Mouse (Mus musculus) CH12.LX (cell line): ENCODE measurements around the gene Mrps14. TPM values are rescaled to one million over a fixed set of nuclear protein-coding genes. Genes with fewer than 3 reads are reported as not detected.

Source experiments
- DNase-seq: peaks from one replicate; pipeline ENCODE4 v3.0.0-alpha.2; 2013; ENCODE audit errors: extremely low read depth
- H3K27ac ChIP-seq: 2 replicates; pipeline ENCODE4 v1.5.1; 2012; ENCODE audit warnings: low read depth, mild to moderate bottlenecking, control low read depth, moderate library complexity; ENCODE audit not compliant: insufficient read depth
- H3K27me3 ChIP-seq: replicated peaks from 2 replicates; pipeline ENCODE3; 2012; ENCODE audit warnings: inconsistent platforms
- H3K36me3 ChIP-seq, 2 experiments: replicated peaks in 1 of 2; 2 replicates each; pipeline versions ENCODE3 to v1.6.1; 2012; ENCODE audit warnings: inconsistent platforms in 1 of 2, low read length in 1 of 2, mild to moderate bottlenecking in 1 of 2, mixed read lengths in 1 of 2, moderate library complexity in 1 of 2; ENCODE audit not compliant: control insufficient read depth in 1 of 2, insufficient read depth in 1 of 2
- H3K4me1 ChIP-seq, 2 experiments: 2 replicates each; pipeline ENCODE4 v1.6.1; 2012; ENCODE audit warnings: inconsistent platforms in 1 of 2, moderate library complexity in 1 of 2; ENCODE audit not compliant: insufficient read depth in 2 of 2, control insufficient read depth in 1 of 2
- H3K4me2 ChIP-seq: 2 replicates; pipeline ENCODE4 v1.6.1; 2012; ENCODE audit warnings: low read depth, mild to moderate bottlenecking, control low read depth; ENCODE audit not compliant: poor library complexity, insufficient read depth, severe bottlenecking
- H3K4me3 ChIP-seq, 3 experiments: fragments of 150-350 bp in 1 of 3; sonication (generic) in 1 of 3; replicated peaks in 1 of 3; 2 replicates each; pipeline versions ENCODE3 to v1.5.1; 2011 to 2012; ENCODE audit warnings: low read depth in 2 of 3, low read length in 2 of 3, mild to moderate bottlenecking in 2 of 3, moderate library complexity in 2 of 3, control low read depth in 1 of 3, improper control_type of control experiment in 1 of 3, inconsistent platforms in 1 of 3, mixed read lengths in 1 of 3; ENCODE audit not compliant: poor library complexity in 1 of 3
- H3K79me2 ChIP-seq: replicated peaks from 2 replicates; pipeline ENCODE4 v1.6.1; 2012; ENCODE audit warnings: mild to moderate bottlenecking, moderate library complexity; ENCODE audit not compliant: control insufficient read depth, poor library complexity, insufficient read depth, severe bottlenecking; ENCODE audit errors: extremely low read depth
- H3K9ac ChIP-seq: 2 replicates; pipeline ENCODE4 v1.6.1; 2012; ENCODE audit warnings: low read depth, mild to moderate bottlenecking, control low read depth, moderate library complexity; ENCODE audit not compliant: insufficient read depth
- H3K9me3 ChIP-seq: replicated peaks from 2 replicates; pipeline ENCODE3; 2012; ENCODE audit warnings: low read length, inconsistent platforms, mixed read lengths
- BHLHE40 ChIP-seq: IDR thresholded peaks from 2 replicates; pipeline ENCODE4 v1.6.1; 2011; ENCODE audit warnings: mild to moderate bottlenecking, low read depth, low read length, improper control_type of control experiment
- CHD1 ChIP-seq: IDR thresholded peaks from 2 replicates; pipeline ENCODE4 v1.6.1; 2012; ENCODE audit warnings: low read depth, low read length, improper control_type of control experiment, inconsistent platforms
- CHD2 ChIP-seq: IDR thresholded peaks from 2 replicates; pipeline ENCODE4 v1.6.1; 2011; ENCODE audit warnings: low read length, improper control_type of control experiment
- CTCF ChIP-seq, 2 experiments: IDR thresholded peaks in 1 of 2; conservative IDR thresholded peaks in 1 of 2; 2 replicates each; pipeline ENCODE4 v1.5.1; 2011 to 2012; ENCODE audit warnings: low read depth in 2 of 2, low read length in 2 of 2, improper control_type of control experiment in 1 of 2, inconsistent platforms in 1 of 2, mild to moderate bottlenecking in 1 of 2, moderate library complexity in 1 of 2
- EP300 ChIP-seq: IDR thresholded peaks from 2 replicates; pipeline ENCODE4 v1.6.1; 2011; ENCODE audit warnings: low read length, improper control_type of control experiment
- GABPA ChIP-seq: IDR thresholded peaks from 2 replicates; pipeline ENCODE4 v1.6.1; 2012; ENCODE audit warnings: low read depth, low read length, improper control_type of control experiment, inconsistent platforms; ENCODE audit not compliant: insufficient replicate concordance
- HCFC1 ChIP-seq: IDR thresholded peaks from 2 replicates; pipeline ENCODE4 v1.6.1; 2012; ENCODE audit warnings: low read depth, mild to moderate bottlenecking, inconsistent platforms, low read length, improper control_type of control experiment
- IRF4 ChIP-seq: IDR thresholded peaks from 2 replicates; pipeline ENCODE4 v1.6.1; 2014; ENCODE audit warnings: low read depth, mild to moderate bottlenecking, inconsistent platforms, low read length, improper control_type of control experiment
- JUN ChIP-seq: IDR thresholded peaks from 2 replicates; pipeline ENCODE4 v1.6.1; 2011; ENCODE audit warnings: low read depth, mild to moderate bottlenecking, low read length, improper control_type of control experiment, moderate library complexity; ENCODE audit not compliant: insufficient read depth
- JUND ChIP-seq: conservative IDR thresholded peaks from 2 replicates; pipeline ENCODE4 v1.6.1; 2011; ENCODE audit warnings: low read depth, low read length, improper control_type of control experiment
- KAT2A ChIP-seq: IDR thresholded peaks from 2 replicates; pipeline ENCODE4 v1.6.1; 2012; ENCODE audit warnings: low read length, improper control_type of control experiment, inconsistent platforms; ENCODE audit not compliant: insufficient replicate concordance
- MAFK ChIP-seq: IDR thresholded peaks from 2 replicates; pipeline ENCODE4 v1.6.1; 2011; ENCODE audit warnings: low read length, improper control_type of control experiment; ENCODE audit not compliant: insufficient replicate concordance
- MAX ChIP-seq: IDR thresholded peaks from 2 replicates; pipeline ENCODE4 v1.6.1; 2011; ENCODE audit warnings: low read length, improper control_type of control experiment
- MEF2A ChIP-seq: IDR thresholded peaks from 2 replicates; pipeline ENCODE4 v1.6.1; 2014; ENCODE audit warnings: low read depth, mild to moderate bottlenecking, inconsistent platforms, low read length, improper control_type of control experiment, borderline replicate concordance
- MXI1 ChIP-seq: IDR thresholded peaks from 2 replicates; pipeline ENCODE4 v1.6.1; 2011; ENCODE audit warnings: mild to moderate bottlenecking, low read depth, low read length, improper control_type of control experiment
- MYC ChIP-seq: IDR thresholded peaks from 2 replicates; pipeline ENCODE4 v1.6.1; 2011; ENCODE audit warnings: low read depth, mild to moderate bottlenecking, improper control_type of control experiment, low read length
- NRF1 ChIP-seq: IDR thresholded peaks from 2 replicates; pipeline ENCODE4 v1.6.1; 2014; ENCODE audit warnings: low read depth, mild to moderate bottlenecking, inconsistent platforms, low read length, improper control_type of control experiment, moderate library complexity
- POLR2AphosphoS2 ChIP-seq: IDR thresholded peaks from 2 replicates; pipeline ENCODE4 v1.6.1; 2011; ENCODE audit warnings: low read depth, low read length, improper control_type of control experiment
- SMC3 ChIP-seq: IDR thresholded peaks from 2 replicates; pipeline ENCODE4 v1.6.1; 2011; ENCODE audit warnings: low read depth, low read length, improper control_type of control experiment
- TCF12 ChIP-seq: IDR thresholded peaks from 2 replicates; pipeline ENCODE4 v1.6.1; 2014; ENCODE audit warnings: low read depth, mild to moderate bottlenecking, inconsistent platforms, low read length, improper control_type of control experiment
- ZKSCAN1 ChIP-seq: IDR thresholded peaks from 2 replicates; pipeline ENCODE4 v1.6.1; 2012; ENCODE audit warnings: low read depth, inconsistent platforms, low read length, improper control_type of control experiment, borderline replicate concordance
- dilution Hi-C: fragments of 300-500 bp; cut with MboI; formaldehyde crosslinking; loops from 2 replicates; pipeline ENCODE4 v1.14.3; 2020; ENCODE audit warnings: low sequenced_read_pairs; ENCODE audit not compliant: extremely low pct_unique_long_range_greater_than_20kb, extremely low pct_ligation_motif_present
- in situ Hi-C: fragments of 300-500 bp; cut with MboI; formaldehyde crosslinking; loops from 3 replicates; pipeline ENCODE4 v1.14.3; 2019; ENCODE audit warnings: low sequenced_read_pairs, low pct_ligation_motif_present, low pct_unique_long_range_greater_than_20kb, mixed read lengths
- polyA plus RNA-seq: library from polyadenylated mRNA; unstranded; fragments of >175 nt; gene quantifications from 2 replicates; pipeline ENCODE4 v1.2.1, GENCODE M21; 2012; ENCODE audit warnings: low read depth; ENCODE audit not compliant: insufficient read length
- total RNA-seq, 2 experiments: library from RNA; depleted of rRNA; stranded (reverse); fragments of 300-350 nt in 1 of 2; fragments of >200 nt in 1 of 2; gene quantifications; 2 replicates each; pipeline ENCODE4 v1.2.3; 2012 to 2014

Gene Mrps14
- total and polyA plus RNA-seq, 3 experiments = 103 to 142 (median 106) TPM

- no peak for TF ChIP-seq GABPA
Measured at GRCm38 (mm10) chr1:160194529-160195336, at the start of gene Mrps14 (continued).

- dilution Hi-C loops = no loop called here
- Histone ChIP-seq H3K4me3 (no peak overlapping the region), H3K27me3 (no peaks in the 10 kb centered on the region), H3K9me3 (no peaks in the 10 kb centered on the region), H3K36me3 (no peaks in the 10 kb centered on the region), H3K4me1 (peaks cover 15 to 20% of the 10 kb centered on the region in 2 experiments), H3K9ac (no peak overlapping the region), H3K4me2 (no peak overlapping the region), H3K27ac (no peak overlapping the region), H3K79me2 (no peaks in the 10 kb centered on the region)
- in situ Hi-C loops = no loop called here
- DNase-seq = no peak
- TF ChIP-seq SMC3 (no peak), CHD1 (no peak), HCFC1 (no peak), JUN (no peak), POLR2AphosphoS2 (no peak)
Measured at GRCm38 (mm10) chr1:160145606-160146005, 49.4 kb upstream of the Mrps14 start.

- Histone ChIP-seq H3K4me1 (peaks cover 19 to 35% of the 10 kb centered on the region in 2 experiments), H3K9me3 (no peaks in the 10 kb centered on the region), H3K4me2 (no peak overlapping the region), H3K79me2 (no peaks in the 10 kb centered on the region), H3K27ac (no peak overlapping the region)
- TF ChIP-seq SMC3 (peak; percentile 25; the same call in 1 of the 2 replicates), CTCF (conservative IDR thresholded peaks at IDR 0.05 in 1 of 2, IDR thresholded peaks at IDR 0.05 in 1 of 2; ENCODE audit: low read depth in 2 of 2, low read length in 2 of 2) (peak; percentile 42 to 51), CHD2 (no peak), GABPA (no peak)
- TF ChIP-seq, all 38 proteins: peak for 2
- Histone ChIP-seq H3K4me3 (no peak overlapping the region), H3K9ac (no peak overlapping the region), H3K27me3 (no peaks in the 10 kb centered on the region), H3K36me3 (no peaks in the 10 kb centered on the region)
- peak; percentile 6 for DNase-seq
- dilution Hi-C loops = no loop called here
- in situ Hi-C loops = no loop called here
Measured at GRCm38 (mm10) chr1:160147274-160147673, 47.7 kb upstream of the Mrps14 start.

- H3K27ac ChIP-seq = no peak overlapping the region
- peak overlapping the region; percentile 21 for H3K4me2 ChIP-seq
- H3K9me3 ChIP-seq = no peaks in the 10 kb centered on the region
- no peak overlapping the region for H3K4me3 ChIP-seq
- dilution Hi-C loops (no loop called here), in situ Hi-C loops (no loop called here)
- DNase-seq = peak; percentile 78
- peaks cover 2% of the 10 kb centered on the region for H3K27me3 ChIP-seq
- no peak overlapping the region for H3K9ac ChIP-seq
- no peaks in the 10 kb centered on the region for H3K79me2 ChIP-seq
- H3K36me3 ChIP-seq = no peaks in the 10 kb centered on the region
- H3K4me1 ChIP-seq = peaks cover 19 to 35% of the 10 kb centered on the region in 2 experiments
- TF ChIP-seq ZKSCAN1 (no peak), TCF12 (no peak), EP300 (peak; percentile 70), SMC3 (no peak), NRF1 (no peak), MAX (0 out of 2 replicates have a peak, but pooled peaks have one; percentile 42), MXI1 (0 out of 2 replicates have a peak, but pooled peaks have one; percentile 17), MYC (no peak), BHLHE40 (peak; percentile 89), JUND (peak; percentile 60), IRF4 (peak; percentile 86), MAFK (no peak), MEF2A (peak; percentile 60), KAT2A (no peak)
Measured at GRCm38 (mm10) chr1:160149291-160149906, 45.6 kb upstream of the Mrps14 start.
